Mouse (Mus musculus) frontal cortex, postnatal 14 days (tissue): ENCODE results near the gene Vstm5.
"Not testable (repeated sequence)": the region's sequence is repeated elsewhere in the genome, so short reads cannot be mapped to it uniquely, and the experiment has no call there.

Source experiments
- DNase-seq, 2 experiments: peaks; one replicate each; pipeline ENCODE4 v3.0.0; 2022; ENCODE audit warnings: low spot score in 2 of 2

The Vstm5 gene

DNA sequence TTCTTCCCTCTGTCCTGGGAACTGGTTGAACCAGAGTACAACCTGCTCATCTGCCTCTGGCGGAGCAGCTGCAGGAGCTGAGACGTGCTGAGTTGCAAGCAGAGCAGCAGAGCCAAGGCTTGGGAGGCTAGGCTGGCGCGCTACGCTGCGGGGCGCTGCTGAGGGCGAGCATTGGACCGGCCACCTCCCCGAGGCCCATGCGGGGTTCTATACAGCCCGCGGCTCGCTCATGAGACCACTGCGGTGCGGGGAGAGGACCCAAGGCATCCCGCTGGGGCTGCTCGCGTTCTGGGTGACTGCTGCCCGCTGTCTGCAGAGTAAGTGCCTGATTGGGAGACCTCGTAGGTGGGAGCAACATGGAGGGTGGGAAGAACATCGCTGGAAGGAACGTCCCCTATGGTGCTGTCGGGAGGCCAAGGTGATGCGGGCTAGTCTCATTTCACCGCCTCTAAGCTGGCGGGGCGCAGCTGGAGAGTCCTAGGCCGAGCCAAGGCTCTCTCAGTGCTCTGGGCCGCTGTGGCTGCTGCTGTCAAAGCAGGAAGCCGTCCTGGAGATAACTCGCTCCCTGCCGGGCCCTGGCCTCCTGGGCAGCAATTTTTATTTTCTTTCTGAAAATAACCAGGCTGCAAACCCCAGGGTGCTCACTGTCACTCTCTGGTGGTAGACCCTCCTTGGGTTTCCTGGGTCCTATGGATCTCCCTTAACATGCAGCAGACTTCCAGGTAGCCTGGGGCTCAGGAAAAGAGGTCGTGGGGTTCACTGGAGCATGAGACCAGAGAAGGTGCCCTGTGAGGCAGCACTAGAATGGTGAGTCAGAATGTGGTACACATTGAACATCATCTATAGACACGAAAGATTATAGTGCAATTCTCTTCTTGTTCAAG lies at the start of gene Vstm5:
TSS of gene Vstm5 (plus strand) at position 4 of the 884 bp plus-strand sequence.
- peak in 1 of 2 experiments; percentile 26 for DNase-seq

DNA sequence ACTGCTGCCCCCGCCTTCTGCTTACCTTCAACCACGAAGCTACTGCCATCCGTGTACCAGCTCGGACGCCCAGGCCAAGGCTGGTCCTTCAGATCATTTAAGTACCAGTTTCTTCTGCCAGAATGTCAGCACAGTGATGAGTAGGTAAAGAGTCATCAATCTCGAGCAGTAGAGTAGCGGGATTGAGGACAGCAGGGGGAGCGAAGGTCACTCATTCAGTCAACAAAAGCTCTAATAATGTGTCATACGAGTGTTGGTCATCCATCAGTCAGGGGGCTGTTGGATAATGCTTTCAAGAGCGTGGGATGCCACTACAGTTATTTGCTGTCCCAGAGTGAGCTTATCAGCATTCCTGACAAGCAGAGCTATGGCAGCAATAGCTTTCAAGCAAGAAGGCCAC lies 44.0 kb upstream of the Vstm5 start:
- DNase-seq, result not testable (repeated sequence)

DNA sequence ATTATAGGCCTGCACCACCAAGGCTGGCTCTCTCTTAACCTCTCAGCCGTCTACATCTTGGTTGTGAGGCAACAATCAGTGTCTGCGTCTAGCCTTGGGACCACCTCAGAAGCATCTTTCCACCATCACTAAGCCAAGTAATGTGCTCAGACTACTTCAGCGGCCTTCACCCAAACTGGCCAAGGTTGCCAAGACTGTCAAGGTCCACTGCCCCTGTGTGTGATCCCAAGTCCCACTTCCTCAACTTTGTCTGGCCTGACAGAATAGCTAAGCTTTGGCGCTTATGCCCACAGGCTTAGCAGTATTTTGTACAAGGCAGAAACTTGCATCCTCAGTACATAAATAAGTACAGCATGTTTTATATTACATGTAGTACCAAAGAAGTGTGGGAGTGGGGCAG lies 32.2 kb upstream of the Vstm5 start:
- DNase-seq, result no peak

DNA sequence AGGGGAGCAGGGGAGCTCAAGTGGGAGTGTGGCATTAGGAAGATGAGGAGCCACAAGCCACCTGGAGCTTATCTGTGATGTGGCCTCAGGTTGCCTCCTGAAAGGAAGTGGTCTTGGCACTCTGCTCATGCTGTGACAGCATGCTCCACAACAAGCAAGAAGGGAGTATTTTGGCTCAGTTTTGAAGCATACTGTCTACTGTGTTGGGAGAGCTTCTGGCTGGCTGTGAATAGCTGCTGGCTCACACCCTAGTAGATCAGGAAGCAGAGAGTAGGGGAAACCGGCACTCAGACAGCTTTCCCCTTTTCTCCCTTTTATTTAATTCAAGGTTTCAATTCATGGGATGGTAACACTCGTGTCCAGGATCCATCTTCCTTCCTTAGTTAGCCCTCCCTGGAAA lies 29.5 kb upstream of the Vstm5 start:
- DNase-seq, result peak; percentile 4 to 6

DNA sequence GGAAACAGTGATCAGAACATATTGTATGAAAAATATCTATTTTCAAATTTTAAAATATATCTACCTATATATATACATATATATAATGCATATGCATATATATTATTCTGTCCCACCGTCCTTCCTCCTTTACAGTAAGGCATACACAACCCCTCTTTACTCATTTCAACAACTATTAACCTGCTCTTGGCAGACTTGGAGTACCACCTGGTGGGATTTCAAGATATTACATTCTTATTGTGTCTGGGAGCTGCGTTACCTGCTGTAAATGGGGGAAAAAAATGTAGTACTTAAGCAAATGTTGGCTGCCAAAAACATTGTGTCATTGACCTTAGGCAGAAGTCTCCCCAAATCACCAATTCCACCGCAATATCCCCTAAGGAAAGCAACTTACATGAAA lies 27.0 kb upstream of the Vstm5 start:
- DNase-seq, result no peak

DNA sequence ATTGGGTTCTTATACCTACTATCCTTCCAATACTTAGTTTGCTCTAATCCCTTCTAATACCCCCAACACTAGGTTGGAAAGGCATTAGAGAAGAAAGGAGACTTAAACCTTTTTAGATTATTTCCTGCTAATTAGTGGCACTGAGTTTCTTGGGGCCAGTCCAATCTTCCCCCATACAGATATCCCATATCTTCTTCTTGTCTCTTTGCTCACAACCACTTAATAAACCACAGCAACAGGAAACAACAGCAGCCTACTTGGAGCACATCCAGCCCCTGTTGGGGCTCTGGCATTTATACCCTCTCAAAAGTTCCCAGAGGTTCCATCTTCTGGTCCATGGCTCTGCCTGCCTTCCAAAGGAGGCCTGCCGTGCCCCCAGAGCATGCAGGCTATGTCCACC lies 25.1 kb upstream of the Vstm5 start:
- DNase-seq, result no peak

DNA sequence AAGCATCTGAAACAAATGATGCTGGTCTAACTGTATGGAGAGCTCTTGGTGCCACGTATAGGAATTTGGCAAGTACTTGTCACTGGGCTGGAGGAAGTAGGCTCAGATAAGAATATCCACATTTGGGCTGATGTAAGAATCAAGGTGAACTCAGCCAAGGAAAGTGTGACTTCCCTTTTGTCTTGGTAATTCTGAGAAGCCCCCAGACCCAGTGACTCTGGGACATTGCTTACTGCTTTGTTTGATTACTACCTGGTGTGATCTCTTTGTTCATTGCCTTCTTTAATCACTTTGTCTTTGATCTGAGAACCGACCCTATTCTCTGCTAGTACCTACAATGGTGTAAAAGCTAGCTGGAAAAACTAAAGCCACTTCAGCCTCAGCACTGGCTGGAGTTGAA lies 13.9 kb upstream of the Vstm5 start:
- DNase-seq, result no peak

DNA sequence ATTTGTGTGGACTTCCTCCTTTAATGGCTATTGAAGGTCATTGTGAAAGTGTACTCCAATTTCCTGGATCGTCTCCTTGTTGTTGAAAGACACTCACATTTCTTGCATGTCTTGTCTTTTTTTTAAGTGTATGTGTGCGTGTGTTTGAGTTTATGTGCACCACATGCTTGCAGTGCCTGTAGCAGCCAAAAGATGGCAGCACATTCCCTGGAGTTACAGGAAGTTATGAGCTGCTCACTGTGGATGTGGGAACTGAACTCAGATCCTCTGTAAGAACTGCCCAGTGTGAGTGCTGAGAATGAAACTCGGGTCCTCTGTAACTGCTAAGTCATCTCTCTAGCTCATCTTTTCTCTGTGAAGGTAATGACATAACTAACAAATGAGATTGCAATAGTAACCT lies 6.4 kb upstream of the Vstm5 start:
- no peak for DNase-seq

DNA sequence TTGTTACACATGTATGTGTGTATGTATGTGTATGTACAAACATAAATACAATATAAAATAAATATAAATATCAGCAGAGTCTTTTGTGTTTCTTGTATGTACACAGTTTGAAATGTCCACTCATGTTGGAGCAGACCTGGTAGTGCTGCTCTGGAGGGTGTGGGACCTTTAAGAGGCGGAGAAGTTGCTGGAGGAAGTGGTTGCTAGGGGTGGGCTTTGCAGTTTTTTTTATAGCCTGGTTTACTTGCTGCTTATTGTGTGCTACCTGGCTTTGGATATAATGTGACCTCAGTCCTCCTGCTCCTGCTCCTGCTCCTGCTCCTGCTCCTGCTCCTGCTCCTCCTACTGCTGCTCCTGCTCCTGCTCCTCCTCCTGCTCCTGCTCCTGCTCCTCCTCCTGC lies 5.2 kb upstream of the Vstm5 start:
- no peak for DNase-seq

DNA sequence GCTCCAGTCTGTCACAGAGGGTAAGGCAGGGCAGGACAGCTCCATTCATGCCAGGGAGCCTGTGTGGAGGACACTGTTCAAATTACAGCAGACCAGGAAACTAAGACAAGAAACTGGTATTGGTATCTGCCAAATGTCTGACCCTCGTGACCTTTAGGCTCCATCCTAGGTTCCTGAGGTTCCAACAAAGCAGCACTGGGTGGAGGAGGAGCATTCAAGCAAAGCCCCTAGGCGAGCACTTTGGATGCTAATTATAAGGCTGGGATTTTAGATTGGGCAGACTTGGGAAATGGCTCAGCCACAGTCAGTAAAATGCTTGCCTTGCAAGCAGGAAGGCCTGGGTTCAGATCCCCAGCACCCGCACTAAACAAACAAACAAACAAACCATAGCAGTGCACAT lies 2.9 kb upstream of the Vstm5 start:
- no peak for DNase-seq

DNA sequence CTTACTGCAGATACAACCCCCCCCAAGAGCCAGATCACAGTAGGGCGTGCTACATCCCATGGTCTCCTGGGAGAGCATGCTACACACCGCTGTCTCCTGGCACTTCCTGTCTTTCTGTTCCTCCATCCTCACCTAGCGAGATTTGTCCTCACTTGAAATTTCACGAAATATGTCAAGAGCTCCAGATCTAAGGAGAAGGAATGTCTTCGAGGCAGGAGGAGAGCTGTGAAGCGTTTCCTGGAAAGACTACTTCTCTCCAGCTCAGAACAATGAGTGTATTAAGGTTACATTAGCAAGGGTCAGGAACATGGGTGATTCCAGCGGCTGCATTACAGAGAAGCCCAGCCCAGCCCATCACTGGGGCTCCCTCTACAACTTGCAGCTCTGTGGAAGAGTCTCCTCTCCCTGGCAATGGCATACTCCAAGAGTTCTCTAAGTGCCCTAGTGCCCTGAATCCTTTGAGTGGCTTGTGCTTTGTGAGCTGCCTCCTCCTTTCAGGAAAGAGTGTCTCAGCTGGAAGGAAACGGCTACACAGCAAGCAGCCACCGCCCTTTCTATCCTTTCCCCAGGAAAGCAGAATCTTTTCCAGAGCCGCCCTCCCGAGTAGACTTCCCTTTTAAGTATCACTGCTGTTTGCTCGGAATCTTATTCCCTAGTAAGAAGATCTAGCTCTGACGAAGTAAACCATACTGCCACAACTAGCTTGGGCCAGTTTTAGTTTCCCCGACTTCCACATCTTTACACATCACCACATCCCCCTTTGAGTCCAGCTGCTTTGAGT lies 1.1 kb upstream of the Vstm5 start:
- no peak for DNase-seq

DNA sequence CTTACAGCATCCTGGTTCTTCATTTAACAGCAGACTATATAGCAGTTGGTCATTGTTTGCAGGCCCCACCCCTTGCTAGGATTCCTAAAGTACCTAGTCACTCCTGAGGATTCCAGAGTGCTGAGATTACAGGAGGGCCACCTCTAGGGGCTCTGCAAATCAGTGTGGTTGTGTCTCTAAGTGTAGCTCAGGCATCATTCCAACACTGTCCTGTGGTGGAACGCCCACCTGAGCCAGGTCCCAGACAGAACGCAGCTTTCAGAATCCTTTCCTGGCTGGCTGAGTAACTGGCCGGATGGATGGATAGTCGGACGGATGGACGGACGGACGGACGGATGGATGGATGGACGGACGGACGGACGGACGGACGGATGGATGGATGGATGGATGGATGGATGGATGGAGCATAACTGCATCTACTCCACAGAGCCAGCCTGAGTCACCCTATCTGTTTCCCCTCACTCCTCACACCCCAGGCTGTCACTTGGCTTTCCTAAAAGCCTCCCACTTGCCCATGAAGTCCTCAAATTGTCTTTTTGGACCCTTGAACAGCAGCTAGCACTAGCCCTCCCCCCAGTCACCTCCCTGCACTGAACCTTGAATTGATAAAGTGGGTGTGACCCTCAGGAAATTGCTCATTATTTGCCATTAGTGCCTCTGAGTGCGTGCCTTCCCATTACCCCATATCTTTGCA lies 401 bp upstream of the Vstm5 start:
- DNase-seq, result no peak

DNA sequence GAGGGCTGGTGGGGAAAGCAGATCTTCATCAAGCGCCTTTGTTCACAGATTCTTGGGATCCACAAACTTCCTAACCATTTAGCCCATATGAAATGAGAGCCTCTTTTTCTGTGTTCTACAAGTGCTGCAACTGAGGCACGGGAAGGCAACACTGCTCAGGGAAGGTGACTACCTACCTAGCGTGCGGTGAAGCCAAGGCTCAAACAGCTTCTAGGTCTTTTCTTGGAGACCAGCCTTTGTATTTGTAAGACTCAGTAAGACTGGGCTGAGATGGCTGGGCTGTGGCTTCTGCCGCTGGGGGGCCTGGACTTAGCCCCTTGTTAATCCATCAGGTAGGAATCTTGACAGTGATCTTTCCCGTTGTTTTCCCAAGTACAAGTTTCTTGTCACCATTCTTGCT lies 1.2 kb downstream of the Vstm5 start:
- no peak for DNase-seq

DNA sequence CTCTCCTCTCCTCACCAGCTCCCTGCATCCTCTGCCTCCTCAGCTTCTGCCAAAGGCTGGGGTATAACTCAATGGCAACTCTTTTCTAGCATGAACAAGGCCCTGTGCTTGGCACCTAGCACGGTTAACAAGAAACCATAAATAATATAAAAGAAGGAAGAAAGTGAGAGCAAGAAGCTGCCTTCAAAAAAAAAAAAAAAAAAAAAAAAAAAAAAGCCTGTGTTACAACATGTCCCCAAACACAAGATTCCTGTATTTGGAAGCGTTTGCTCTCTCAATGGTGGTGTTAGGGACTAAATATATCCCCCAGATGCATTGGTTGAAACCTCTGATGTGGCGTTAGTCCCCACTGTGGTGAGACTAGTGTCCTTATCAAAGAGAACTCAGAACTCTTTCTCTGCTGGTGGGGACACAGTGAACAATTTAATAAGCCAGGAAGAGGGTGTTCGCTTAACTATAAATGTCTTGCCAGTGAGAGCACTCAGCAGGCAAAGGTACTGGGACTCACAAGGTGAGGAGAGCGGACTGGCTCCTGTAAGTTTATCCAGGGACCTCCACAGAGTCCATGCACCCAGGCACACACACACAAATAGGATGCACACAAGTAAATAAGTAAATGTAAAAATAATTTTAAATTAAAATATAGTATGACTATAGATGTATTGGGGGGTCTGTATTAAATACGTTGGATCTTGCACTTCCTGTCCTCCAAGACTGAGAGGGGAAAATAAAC lies 2.2 kb downstream of the Vstm5 start:
- DNase-seq, result no peak

DNA sequence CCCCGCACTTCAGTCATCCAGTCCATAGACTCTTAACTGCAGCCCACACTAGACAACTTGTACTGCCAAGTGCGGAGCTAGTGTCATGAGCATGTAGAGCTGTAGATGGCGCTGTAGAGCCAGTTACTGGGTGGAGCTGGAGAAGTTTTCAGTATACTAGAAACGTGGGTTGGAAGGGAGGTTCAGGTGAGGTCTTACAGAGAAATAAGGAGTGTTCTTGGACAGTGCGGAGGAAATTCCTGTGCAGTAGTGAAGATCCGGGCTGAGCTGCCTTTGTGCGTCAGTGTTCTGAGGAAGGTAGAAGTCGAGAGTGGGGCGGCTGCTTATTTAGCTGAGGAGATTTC lies 2.7 kb downstream of the Vstm5 start:
- DNase-seq, result peak in 1 of 2 experiments; percentile 39

DNA sequence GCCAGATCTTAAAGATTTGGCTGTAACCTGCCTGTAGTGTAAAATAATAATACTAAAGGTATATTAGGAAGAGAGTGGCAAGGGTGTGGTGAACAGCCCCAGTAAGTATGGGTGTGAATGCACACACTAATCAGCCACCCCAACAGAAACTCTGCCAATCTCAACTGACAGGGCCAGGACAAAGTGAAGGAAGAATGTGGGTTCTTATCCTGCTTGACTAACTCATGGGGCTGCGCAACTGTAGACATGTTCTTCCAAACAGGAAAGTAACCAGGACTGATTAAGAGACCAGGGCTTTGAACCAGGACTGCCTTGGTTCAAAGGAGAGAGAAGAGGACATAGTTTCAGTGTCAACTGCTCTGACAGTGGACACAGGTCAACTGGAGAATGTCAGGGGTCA lies 3.3 kb downstream of the Vstm5 start:
- no peak for DNase-seq

DNA sequence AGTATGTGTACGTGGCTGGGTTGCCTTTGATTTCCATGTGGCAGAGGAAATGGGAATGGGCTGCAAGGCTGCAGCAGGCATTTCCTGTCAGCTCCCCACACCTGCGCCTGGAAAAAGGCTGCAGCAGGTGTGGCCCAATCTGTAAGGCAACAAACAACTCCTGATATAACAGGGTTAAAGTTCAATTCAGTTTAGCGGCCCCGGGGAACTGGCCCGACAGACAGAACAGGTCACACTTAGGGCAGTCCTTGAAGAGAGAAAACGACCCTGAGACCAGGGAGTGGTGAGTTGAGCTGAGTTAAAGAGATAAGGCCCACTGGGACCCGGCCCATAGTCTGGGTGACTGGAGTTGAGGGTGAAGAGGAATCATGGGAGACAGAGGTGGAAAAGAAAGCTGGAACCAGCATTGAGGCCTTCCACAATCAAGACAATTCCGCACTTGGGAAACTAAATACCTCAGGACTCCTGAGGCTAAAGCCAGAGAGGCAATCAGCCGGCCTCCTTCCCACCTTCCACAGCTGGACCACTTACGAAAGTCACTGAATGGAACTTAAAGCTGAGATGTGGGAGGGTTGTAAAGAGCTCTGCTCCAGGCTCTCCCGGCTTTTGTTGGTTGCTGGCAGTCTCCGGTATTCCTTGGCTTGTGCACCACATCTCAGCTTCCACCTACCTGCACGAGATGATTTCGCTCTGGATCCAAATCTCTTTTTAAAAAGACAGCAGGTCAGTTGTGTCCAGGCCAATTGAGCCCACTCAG lies 6.7 kb downstream of the Vstm5 start:
- DNase-seq, result no peak

DNA sequence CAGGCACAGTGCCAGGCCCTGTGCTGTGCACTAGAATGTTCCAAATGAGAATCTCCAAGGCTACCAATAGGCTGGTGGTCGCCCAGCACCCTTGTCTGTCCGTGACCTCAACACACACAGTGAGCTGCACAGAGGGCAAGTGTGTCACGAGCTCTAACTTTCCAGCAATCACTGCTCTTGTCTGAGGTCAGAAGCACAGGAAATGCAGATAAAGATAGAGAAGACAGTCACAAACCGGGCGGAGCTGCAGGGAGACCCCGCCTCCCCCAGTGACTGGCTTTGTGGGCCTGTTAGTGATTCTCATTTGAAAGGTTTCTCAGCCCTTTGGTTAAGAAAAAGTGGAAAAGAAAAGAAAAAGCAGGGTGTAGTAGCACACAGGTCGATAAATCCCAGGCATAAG lies 11.5 kb downstream of the Vstm5 start:
- no peak for DNase-seq

DNA sequence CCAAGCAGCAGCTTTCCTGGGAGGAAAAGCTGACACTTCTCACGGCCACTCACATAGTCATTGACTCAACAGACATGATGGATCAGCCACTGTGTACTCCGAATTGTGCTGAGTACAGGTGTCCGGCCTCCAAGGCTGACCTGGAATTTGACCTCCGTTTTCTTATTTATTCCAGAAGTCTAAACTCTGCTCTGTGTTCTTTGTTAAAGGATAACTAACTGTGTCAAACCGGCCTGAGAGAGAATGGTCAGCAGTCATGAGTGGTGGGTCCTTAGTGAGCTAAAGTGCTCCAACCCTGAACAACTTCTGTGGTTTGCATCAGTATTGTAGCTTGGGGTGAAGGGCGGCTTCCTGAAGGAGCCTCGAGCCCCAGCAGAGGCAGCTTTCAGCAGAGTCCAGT lies 13.4 kb downstream of the Vstm5 start:
- DNase-seq, result no peak

DNA sequence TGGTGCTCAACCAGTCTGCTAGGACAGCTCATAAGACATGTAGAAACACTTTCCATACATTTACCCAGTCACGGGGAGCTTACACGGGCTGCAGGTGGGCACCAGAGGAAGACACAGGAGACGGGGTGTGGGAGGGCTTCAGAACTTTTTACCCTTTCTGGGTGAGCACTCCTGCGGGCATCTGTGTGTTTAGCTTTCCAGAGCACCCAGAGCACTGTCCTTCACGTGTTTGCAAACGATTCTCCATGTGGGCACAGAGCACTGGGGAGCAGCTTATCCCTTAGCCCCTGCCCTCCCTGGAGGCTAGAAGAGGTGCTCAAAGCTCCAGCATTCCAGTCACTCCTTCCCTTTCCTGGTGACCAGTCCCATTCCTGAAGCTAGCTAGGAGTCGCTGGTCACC lies 15.7 kb downstream of the Vstm5 start:
- DNase-seq, result no peak

DNA sequence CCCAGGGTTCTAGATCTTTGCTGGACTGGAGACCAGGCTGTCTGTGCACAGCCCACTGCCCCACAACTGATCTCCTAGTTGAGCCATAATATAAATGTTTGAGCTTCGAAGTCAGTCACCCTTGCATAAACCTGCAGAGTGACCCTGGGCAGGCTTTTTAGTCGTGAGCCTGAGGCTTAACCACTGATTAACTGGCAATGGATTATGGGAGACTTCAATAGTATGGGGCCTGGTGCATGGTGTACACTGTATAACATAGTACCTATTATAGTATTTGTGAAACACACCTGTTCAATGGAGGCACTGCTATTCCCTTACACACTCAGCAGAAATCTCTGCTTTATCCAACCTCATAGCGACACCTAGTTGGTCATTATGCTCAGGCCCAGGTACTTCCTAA lies 17.4 kb downstream of the Vstm5 start:
- no peak for DNase-seq
